Mouse (Mus musculus): ENCODE measurements around the gene Kcnk1.
A peak's percentile ranks its signal among the peaks of the same experiment; 100 is the strongest.

Kcnk1 gene

DNA sequence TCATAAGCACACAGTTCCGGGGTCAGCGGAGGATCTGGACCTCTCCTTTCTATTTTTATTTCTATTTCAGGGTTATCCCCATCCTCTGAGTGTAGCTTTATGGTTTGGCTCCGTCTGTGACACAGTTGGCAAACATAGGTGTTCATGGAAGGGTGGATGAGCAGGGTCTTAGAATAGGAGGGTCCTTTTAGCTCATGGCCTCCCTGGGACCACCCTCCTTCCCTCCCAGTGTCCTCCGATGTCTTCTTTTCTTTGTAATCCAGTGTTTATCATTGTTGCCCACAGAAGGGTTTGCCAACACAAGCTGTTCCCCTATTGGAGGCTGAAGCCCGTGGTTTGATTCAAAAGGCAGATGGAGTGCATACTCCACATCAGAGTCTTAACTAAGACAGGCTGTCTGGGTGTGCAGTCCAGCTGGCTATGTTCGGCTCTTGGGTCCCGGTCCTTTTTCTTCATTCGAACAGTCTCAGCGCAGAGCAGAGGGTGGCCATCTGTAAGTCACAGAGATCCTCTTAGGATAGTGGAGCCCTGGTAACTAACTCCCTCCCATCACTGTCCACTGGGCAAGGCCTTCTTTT is 69.0 kb downstream of the Kcnk1 start:
- peak; percentile 53 for DNase-seq

DNA sequence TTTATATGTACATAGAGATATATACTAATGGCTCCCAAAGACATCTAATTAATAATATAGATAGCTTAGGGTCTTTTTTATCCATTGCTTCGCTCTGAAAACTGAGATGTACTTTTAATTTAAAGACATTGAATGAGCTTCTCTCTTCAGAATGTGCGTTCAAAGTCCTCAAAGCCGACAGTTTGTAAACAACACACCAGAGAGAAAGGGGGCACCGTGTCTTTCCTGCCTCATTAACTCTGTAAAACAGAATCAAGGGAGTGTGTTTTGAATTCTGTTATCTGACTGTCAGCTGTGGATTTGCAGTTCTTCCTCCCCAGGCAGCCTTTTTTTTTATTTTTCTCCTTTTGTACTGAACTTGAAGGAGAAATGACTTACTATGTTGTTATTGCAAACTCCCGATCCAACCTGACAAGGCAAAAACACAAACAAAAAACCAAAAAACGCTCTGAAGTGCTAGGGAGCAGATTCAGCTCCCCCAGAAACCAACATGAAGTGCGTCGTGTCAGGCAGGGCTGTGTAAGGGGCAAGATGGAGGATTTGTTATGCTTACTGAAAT is 69.7 kb downstream of the Kcnk1 start:
- no peak for DNase-seq

DNA sequence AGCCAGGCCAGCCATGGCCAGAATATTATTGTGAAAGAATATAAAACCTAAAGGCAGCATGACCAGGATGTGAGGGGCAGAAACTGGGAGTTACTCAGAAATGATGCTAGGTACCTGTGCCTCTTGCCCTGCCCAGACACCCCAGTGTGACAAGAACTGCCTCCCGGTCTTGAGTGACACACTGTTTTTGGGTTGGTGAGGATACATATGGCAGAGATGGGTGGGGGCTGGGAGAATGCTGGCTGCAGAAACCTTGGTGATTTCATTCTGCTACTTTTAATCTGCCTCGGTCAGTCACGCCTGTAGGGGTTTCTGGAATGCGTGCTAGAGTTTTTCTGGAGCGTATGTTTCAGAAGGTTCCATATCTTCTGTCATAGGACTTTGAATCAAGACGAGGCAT is 72.3 kb downstream of the Kcnk1 start:
- DNase-seq, result no peak

DNA sequence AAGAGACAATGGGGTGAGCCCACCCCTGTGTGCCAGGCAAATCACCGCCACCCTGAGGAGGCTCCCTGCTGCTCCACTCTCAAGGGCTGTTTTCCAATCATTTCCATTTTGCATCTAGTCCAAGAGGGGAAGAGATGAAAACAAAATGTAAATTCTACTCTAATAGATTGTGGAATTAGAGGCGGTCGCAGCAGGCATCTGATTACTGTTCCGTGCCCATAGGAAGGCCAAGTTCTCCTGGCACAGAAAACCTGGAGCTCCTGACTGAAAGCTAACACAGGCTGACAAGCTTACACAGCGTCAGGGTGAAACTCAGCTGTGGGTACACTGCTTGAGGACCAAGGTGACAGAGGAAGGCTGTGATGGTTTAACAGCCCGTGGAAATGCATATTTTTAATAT is 73.2 kb downstream of the Kcnk1 start:
- DNase-seq, result no peak

DNA sequence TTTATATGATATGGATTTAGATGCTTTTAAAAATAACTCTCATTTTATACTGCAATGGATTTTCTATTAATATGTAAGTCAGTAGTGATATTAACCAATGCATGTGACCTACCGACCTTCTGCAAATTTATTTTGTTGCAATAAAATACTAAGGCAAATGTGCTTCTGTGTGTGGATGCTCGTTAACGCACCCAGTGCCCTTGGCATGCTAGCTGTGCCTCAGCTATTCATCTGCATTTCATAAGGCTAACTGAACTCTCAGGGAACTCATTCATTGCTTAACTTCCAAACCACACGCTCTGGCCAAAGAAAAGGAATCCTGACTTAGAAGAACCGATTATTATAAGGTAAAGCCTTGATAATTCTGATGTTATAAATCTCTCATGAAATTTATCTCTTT is 77.7 kb downstream of the Kcnk1 start:
- DNase-seq, result no peak

DNA sequence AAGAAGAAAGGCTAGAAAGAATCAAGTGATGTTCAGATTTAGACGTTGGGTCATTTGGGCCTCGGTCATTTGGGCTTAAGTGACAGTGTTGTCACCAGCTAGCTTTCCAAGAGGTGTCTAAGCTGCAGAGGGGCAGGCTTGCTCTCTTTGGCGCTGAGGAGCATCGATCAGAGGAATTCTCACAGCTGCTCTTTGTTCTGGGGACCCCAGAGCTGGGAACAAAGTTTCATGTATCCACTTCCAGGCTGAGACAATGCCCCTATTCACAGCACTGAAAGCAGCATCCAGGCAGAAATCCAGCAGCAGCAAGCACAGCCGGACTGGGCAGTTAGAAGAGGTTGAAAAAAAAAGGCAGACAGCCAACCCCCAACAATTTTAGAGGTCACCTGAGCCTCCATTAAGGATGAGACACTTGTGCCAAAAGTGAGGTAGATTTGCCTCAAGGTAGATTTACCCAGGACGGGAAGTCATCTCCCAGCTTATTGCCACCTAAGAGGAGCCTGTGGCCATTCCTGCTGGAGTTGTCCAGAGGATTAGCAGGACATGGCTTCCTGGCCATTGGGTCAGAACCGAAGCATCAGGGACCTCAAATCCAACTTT is 78.3 kb downstream of the Kcnk1 start:
- DNase-seq, result peak; percentile 67

DNA sequence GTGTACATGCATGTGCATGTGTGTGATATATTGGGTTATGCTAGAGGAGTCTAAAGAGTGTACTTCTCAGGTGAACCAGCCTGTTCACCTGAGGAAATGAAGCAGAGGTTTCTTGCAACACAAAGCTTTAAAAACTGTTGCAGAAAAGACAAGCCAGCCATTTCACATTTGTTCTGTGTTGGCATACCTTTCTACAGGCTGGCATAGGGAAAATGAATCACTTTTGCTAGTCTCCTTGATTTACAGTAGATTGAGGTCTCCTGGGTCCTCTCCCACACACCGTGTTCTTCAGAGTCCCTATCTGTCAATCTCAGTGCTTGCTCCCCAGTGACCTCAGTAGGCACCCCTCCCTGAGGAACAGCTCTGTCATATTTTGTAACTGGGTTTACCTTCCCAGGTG is 79.1 kb downstream of the Kcnk1 start:
- DNase-seq, result no peak

DNA sequence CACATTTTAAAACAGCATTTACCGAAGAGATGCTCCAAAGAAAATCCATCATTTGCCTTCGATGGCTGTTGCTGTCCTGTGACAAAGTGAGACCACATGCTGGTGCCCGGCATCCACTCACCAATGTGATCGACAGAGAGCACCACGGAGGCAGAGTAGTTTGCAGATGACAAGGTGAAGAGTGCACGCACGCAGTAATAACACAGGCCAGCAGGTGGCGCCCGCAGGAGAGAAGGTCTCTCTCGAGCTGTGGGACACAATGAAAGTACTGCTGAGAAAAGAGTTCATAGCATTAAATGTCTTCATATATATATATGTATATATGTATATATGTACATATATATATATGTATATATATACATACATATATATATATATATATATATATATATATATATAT is 80.4 kb downstream of the Kcnk1 start:
- DNase-seq, result peak; percentile 48
